Mouse (Mus musculus): ENCODE results near the gene Gmnn. TPM values are rescaled to one million over a fixed set of nuclear protein-coding genes. Genes with fewer than 3 reads are reported as not detected.

Gmnn gene
- 154 and 186 TPM in 2 replicates for polyA plus RNA-seq (2016; fragmentation: Nextera tagmentation; extraction: Ambion mirVana)

DNA sequence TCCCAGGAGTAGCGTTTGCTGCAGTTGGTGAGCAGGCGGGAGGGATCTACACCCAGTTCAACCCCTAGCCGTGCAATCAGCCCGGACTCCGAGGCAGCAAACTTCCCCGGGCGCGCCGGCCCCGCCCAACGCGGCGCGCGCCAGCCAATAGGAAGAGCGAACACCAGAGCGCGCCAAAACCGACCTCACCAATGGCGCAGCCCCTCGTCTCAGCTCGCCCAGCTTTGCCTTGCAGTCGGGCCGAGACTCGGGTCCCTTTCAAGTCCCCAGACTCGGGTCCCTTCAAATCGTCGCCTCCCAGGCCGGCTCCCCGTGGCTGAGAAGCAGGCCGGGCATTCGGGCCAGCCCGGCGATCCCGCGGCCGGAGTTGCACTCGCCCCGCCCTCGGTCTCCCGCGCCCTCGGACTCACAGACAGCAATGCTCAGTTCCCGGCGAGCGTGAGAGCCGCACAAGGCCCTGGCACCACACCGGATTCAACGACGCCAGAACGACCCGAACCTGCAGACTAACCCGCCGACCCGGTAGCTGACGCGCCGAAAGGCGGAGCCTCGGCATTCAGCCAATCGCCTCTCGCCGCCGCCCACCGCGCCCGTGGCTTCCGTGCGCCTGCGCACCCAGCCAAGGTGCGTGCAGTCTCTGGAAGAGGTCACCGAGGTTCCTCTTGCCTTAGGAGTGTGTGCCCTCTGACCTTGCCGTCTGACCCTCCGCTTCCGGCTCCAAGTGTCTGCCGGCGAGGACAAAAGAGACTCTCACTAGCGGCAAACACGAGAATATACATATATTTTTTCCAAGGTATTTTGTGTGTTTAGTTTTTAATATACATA is at the start of gene Gmnn:
Gene Gmnn (minus strand): TSS at position 521 of the 825 bp plus-strand sequence.
- no peaks in the 10 kb centered on the region for H3K9me3 ChIP-seq (replicated peaks)
- H3K4me1 ChIP-seq: peaks cover 24% of the 10 kb centered on the region
- under 1% methylated on average over 79 of the region's 79 CpGs for WGBS
- peak; percentile 91 for DNase-seq (ENCODE audit: low spot score)
- peak within 1 kb of the TSS; percentile 96 for H3K4me3 ChIP-seq
- peak within 1 kb of the TSS; percentile 99 for H3K27ac ChIP-seq (replicated peaks)
- H3K36me3 ChIP-seq: peaks cover 38% of the 10 kb centered on the region
- no peaks in the 10 kb centered on the region for H3K27me3 ChIP-seq (ENCODE audit: low read depth, poor library complexity, severe bottlenecking)

DNA sequence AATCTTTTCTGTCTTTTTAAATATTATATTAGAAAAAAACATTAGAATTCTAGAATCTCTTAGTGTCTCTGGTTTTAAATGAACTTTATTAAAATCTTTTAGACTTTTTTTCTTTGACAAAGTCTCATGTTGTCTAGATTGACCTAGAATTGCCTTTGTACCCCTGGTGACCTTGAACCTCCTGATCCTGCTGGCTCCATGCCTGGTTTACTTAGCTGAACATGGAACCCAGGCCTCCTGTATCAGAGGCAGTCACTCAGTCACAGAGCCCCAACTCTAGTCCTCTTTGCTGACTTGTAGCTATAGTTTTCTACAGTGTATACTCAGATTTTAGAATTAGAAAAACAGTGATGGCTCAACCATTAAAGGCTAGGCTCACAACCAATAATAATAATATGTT is 44.4 kb upstream of the Gmnn start:
- Histone ChIP-seq H3K4me3 (no peak overlapping the region), H3K9me3 (replicated peaks) (no peaks in the 10 kb centered on the region), H3K27me3 (ENCODE audit: low read depth, poor library complexity, severe bottlenecking) (no peaks in the 10 kb centered on the region), H3K4me1 (peaks cover 27% of the 10 kb centered on the region), H3K27ac (replicated peaks) (no peak overlapping the region), H3K36me3 (peaks cover 66% of the 10 kb centered on the region)
- DNase-seq (ENCODE audit: low spot score): no peak

DNA sequence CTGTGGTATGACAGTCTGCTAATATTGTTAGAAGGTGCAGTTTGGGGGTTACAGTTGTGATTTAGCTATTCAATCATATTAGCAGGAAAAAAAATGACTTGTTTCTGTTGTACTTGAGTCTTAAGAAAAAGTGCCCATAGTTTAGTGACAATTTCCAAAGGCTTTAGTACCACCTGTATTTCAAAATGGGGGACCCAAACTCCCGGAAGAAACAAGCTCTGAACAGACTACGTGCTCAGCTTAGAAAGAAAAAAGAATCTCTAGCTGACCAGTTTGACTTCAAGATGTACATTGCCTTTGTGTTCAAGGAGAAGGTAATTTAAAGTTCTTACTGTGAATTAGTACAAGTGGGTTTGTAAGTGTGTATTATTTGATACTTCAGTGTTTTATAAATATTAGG is 41.5 kb upstream of the Gmnn start:
- H3K27me3 ChIP-seq (ENCODE audit: low read depth, poor library complexity, severe bottlenecking): no peaks in the 10 kb centered on the region
- H3K27ac ChIP-seq (replicated peaks): no peak overlapping the region
- 51% methylated on average over 2 of the region's 2 CpGs for WGBS
- no peak for DNase-seq (ENCODE audit: low spot score)
- H3K4me3 ChIP-seq: peak overlapping the region; percentile 89
- H3K36me3 ChIP-seq: peaks cover 37% of the 10 kb centered on the region
- H3K4me1 ChIP-seq: peaks cover 35% of the 10 kb centered on the region
- H3K9me3 ChIP-seq (replicated peaks): no peaks in the 10 kb centered on the region

DNA sequence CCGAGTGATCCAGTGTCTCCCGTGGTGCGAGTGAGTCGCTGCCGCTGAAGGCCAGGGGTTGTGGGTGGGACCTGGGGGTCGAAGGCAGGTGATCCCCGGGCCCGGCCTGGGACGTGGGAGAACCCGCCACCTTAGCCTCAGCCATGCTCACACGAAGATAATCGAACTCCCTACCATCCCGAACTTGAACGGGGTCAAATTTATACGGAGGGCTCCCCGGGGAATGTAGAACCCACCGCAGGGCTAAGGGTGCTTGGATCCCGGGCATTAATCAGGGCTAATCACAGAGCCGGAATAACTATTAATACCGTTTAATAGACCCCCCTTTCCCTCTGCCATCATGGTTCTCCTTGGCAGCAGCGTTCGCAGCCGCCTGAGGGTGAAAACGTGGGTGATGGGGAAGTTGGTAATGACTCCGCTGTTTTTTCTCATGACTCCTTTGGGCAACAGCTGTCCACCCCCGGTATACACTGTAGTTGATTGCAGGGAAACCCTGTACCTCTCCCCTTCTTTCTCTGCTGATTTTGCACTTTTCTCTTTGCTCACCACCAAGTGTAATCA is 40.5 kb upstream of the Gmnn start:
- peak overlapping the region; percentile 96 for H3K27ac ChIP-seq (replicated peaks)
- DNase-seq (ENCODE audit: low spot score): peak; percentile 36
- H3K27me3 ChIP-seq (ENCODE audit: low read depth, poor library complexity, severe bottlenecking): no peaks in the 10 kb centered on the region
- H3K4me3 ChIP-seq: peak overlapping the region; percentile 89
- no peaks in the 10 kb centered on the region for H3K9me3 ChIP-seq (replicated peaks)
- H3K4me1 ChIP-seq: peaks cover 35% of the 10 kb centered on the region
- WGBS: under 1% methylated on average over 26 of the region's 26 CpGs
- peaks cover 27% of the 10 kb centered on the region for H3K36me3 ChIP-seq

DNA sequence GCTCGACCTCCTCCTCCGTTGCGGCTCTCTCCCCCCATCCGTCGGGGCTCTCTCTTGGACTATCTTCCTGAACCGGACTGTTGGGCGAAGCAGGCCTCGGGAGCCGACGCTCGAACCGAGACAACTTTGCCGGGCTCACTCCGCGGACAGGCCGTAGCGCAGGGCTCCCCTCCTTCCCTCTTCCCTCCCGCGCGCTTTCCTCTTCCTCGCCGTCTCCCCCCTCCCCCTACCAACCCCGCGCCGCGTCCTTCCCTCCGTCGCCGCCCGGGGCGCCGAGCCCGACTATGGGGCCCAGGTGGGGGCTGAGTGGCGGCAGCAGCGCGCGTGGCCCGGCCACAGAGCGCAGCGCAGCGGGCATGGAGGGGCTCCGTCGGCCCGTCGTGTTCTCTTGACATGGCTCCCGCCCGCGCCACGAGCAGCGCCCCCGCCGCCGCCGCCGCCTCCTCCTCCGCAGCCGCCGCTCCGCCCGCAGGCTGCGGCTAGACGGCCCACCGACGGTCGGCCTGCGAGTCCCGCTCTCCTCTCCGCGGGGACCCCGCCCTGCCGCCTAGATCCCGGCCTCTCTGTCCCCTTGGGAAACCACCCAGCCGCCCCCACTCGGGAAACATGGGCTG is 39.7 kb upstream of the Gmnn start, which contains the start of gene BC005537:
Gene BC005537 (plus strand): TSS at position 350 of the 614 bp plus-strand sequence.
- WGBS: under 1% methylated on average over 61 of the region's 74 CpGs
- no peak for DNase-seq (ENCODE audit: low spot score)

DNA sequence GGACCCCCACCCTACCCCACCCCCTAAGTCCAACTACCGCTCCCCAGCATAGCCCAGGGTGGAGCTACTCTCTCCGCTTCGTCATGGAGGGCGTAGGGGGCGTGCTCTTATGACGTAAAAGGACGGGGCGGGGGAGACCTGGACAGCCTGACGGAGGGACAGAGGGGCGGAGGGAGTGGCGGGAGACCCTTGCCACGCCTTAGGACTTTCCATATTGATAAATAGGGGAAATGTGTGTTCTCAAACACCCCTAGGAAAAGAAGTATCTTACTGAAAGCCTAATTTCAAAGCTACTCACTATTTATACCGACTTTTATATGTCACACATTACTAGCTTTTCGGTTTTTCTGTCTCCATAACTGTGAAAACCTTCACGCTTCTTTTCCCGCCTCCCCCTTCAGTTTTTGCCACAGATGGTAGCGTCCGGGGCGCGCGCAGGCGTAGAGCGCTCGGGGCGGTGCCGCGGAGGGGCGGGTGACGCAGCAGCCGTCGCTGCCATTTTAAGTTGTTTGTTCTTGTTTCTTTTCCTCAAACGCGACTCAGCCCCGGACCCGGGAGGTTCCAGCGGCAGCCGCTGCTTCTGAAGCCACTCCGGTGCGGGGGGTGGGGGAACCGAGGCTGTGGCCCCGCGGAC is 39.1 kb upstream of the Gmnn start:
- Histone ChIP-seq H3K27ac (replicated peaks) (peak overlapping the region; percentile 96), H3K4me1 (peaks cover 35% of the 10 kb centered on the region), H3K9me3 (replicated peaks) (no peaks in the 10 kb centered on the region), H3K36me3 (peaks cover 13% of the 10 kb centered on the region), H3K27me3 (ENCODE audit: low read depth, poor library complexity, severe bottlenecking) (no peaks in the 10 kb centered on the region), H3K4me3 (peak overlapping the region; percentile 89)
- DNase-seq (ENCODE audit: low spot score): peak; percentile 97
- under 1% methylated on average over 42 of the region's 42 CpGs for WGBS

More for the DNA sequence above, 39.7 kb upstream of the Gmnn start, which contains the start of gene BC005537:
- Histone ChIP-seq H3K27me3 (ENCODE audit: low read depth, poor library complexity, severe bottlenecking) (no peaks in the 10 kb centered on the region), H3K4me1 (peaks cover 35% of the 10 kb centered on the region), H3K36me3 (peaks cover 19% of the 10 kb centered on the region), H3K4me3 (peak within 1 kb of the TSS; percentile 89), H3K9me3 (replicated peaks) (no peaks in the 10 kb centered on the region), H3K27ac (replicated peaks) (peak within 1 kb of the TSS; percentile 96)

DNA sequence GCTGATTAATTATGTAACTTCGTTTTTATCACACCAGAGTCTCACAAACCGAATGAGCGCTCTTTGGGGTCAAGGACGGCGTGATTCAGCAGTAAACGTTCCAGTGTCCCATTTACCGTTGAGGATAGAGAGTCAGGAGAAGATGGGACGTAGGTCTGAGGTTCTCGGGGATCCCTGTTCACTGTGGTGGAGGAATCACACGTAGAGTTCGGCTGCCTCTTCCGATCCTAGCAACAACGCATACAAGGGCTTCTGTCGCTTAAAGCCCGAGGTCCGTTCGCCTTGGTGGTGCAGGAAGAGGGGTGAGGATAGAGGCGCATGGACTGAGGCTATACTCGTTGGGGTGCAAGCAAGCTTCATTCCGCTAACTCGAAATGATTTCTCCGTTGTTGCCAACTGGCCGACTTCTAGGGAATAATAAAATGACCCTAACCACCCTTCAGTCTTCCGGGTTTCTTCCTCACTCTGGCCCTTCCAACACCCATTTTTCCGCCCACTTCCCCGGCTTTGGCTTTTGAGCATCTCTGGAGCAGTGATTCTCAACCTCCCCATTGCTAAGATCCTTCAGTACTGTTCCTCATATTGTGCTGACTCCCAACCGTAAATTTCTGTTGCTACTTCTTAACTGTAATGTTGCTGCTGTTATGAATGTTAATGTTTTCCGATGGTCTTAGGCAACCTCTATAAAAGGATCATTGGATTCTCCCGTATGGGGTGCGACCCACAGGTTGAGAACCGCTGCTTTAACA is 38.4 kb upstream of the Gmnn start:
- 1% methylated on average over 31 of the region's 31 CpGs for WGBS
- Histone ChIP-seq H3K9me3 (replicated peaks) (no peaks in the 10 kb centered on the region), H3K4me1 (peaks cover 35% of the 10 kb centered on the region), H3K27ac (replicated peaks) (peak overlapping the region; percentile 96), H3K27me3 (ENCODE audit: low read depth, poor library complexity, severe bottlenecking) (no peaks in the 10 kb centered on the region), H3K36me3 (peaks cover 6% of the 10 kb centered on the region), H3K4me3 (peak overlapping the region; percentile 89)
- peak; percentile 48 for DNase-seq (ENCODE audit: low spot score)

DNA sequence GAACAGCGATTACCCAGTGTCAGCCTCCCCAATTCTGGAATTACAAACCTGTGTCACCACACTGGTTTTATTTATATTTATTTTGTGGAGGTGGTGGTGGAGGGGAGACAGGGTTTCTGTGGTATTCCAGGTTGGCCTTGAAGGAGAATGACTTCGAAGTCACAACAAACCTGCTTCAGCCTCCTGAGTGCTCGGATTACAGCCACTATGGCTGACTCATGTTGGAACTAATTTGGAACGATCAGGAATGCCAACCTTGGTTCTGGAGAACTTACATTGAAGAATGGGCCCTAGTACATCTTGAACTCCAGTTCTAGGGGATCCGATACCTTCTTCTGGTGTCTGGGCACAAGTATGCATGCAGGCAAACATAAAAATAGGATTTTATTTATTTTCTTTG is 37.7 kb upstream of the Gmnn start:
- 0 out of 2 replicates have a peak overlapping the region, but pooled peaks have one; percentile 96 for H3K27ac ChIP-seq (replicated peaks)
- peak overlapping the region; percentile 89 for H3K4me3 ChIP-seq
- peaks cover 29% of the 10 kb centered on the region for H3K4me1 ChIP-seq
- 72% methylated on average over 5 of the region's 5 CpGs for WGBS
- H3K9me3 ChIP-seq (replicated peaks): no peaks in the 10 kb centered on the region
- no peaks in the 10 kb centered on the region for H3K27me3 ChIP-seq (ENCODE audit: low read depth, poor library complexity, severe bottlenecking)
- no peaks in the 10 kb centered on the region for H3K36me3 ChIP-seq
- no peak for DNase-seq (ENCODE audit: low spot score)

DNA sequence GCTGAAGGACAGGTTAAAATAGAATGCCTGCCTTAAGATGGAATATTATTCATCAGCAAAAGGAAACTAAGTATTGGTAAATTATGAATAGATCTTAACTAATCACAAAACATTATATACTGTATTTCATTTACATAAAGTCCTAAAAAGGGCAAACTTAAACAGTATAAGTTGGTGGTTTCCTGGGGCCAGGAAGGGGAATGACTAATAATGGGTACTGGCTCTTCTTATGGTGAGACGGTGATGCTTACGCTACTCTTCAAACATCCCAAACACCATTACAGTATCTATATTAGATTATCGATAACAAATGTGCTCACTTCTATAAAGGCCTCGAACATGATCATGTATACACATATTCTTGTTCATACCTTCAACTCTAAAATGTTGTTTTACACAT is 37.0 kb upstream of the Gmnn start:
- Histone ChIP-seq H3K9me3 (replicated peaks) (no peaks in the 10 kb centered on the region), H3K4me1 (peaks cover 22% of the 10 kb centered on the region), H3K36me3 (no peaks in the 10 kb centered on the region), H3K27ac (replicated peaks) (no peak overlapping the region), H3K27me3 (ENCODE audit: low read depth, poor library complexity, severe bottlenecking) (no peaks in the 10 kb centered on the region), H3K4me3 (no peak overlapping the region)
- DNase-seq (ENCODE audit: low spot score): no peak
- WGBS: over 99% methylated on average over 4 of the region's 4 CpGs

DNA sequence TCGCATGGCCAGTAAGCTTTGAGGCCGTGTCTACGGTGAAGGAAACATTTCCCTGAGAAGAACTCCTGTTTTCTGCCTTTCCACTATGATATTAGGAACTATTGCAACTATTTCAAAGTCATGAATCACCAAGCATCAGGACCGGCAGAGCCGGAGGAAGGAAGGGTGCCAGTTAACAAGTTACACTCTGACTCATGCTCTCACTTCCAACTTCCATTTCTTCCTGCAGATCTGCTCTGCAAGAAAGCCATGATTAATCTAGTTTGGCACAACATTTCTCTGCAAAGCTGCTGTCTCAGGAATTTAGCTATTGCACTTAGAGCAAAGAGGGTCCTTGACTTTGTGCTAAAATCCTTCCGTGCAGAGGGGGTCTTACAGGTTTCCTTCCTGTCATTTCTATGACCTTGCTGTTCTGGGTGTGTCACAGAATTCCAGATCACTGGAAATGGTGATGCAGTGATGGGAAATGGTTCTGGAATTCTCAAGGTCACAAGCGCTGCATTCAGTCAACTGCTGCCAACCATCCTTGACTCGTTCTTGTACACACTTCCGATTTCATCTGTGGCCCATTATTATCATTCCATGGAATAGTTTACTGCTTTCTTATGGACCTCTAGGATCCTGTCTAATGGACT is 30.8 kb upstream of the Gmnn start:
- DNase-seq (ENCODE audit: low spot score): no peak
- Histone ChIP-seq H3K27ac (replicated peaks) (no peak overlapping the region), H3K36me3 (no peaks in the 10 kb centered on the region), H3K27me3 (ENCODE audit: low read depth, poor library complexity, severe bottlenecking) (no peaks in the 10 kb centered on the region), H3K4me3 (no peak overlapping the region), H3K4me1 (no peaks in the 10 kb centered on the region), H3K9me3 (replicated peaks) (no peaks in the 10 kb centered on the region)
- WGBS: 95% methylated on average over 9 of the region's 9 CpGs

DNA sequence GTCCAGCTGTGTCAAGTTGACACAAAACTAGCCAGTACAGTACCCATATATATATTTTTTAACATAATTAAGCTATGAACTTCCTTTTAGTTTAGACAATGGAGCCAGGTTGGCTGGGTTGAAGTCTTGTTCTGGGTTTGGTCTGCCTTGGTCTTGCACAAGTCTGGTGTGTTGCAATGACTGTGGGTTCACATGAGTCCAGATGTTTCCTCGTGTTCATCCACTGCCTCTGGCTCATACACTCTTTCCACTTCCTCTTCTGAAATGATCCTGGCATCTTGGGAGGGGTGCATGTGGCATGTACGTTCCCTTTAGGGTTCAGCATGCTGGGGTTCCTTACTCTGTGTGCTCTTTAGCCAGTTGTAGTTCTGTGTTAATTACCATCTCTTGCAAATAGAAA is 29.6 kb upstream of the Gmnn start:
- H3K4me3 ChIP-seq: no peak overlapping the region
- H3K27ac ChIP-seq (replicated peaks): no peak overlapping the region
- no peaks in the 10 kb centered on the region for H3K36me3 ChIP-seq
- no peak for DNase-seq (ENCODE audit: low spot score)
- H3K4me1 ChIP-seq: 0 out of 2 replicates have a peak, but pooled peaks cover under 1% of the 10 kb centered on the region
- H3K27me3 ChIP-seq (ENCODE audit: low read depth, poor library complexity, severe bottlenecking): no peaks in the 10 kb centered on the region
- no peaks in the 10 kb centered on the region for H3K9me3 ChIP-seq (replicated peaks)
- 74% methylated on average over 2 of the region's 2 CpGs for WGBS
